Mouse (Mus musculus): ENCODE results near the gene Pla2g1b. TPM values are rescaled to one million over a fixed set of nuclear protein-coding genes. Genes with fewer than 3 reads are reported as not detected.

Pla2g1b gene
- polyA plus RNA-seq (2014; fragmentation: Illumina TruSeq; extraction: RNeasy Lipid Tissue Mini Kit (QIAGEN cat#74804); ENCODE audit: low read depth, low replicate concordance), result not detected

GRCm38 (mm10) chr5:115465642-115466420, at the start of gene Pla2g1b:
Gene Pla2g1b (plus strand): TSS chr5:115466262.

GRCm38 (mm10) chr5:115429359-115430186, 36.5 kb upstream of the Pla2g1b start, which contains the start of gene Msi1:
Gene Msi1 (plus strand): TSS chr5:115429599.

GRCm38 (mm10) chr5:115483947-115484920, 18.2 kb downstream of the Pla2g1b start, which contains the start of gene Sirt4:
Gene Sirt4 (minus strand): TSS chr5:115484725.

GRCm38 (mm10) chr5:115506454-115507201, 40.6 kb downstream of the Pla2g1b start, which contains the start of gene Pxn:
Gene Pxn (plus strand): TSS chr5:115506676.

Other genes starting within 250 kb of the Pla2g1b start
- gene Pop5, start 230.4 kb upstream of the Pla2g1b start, polyA plus RNA-seq (2014; fragmentation: Illumina TruSeq; extraction: RNeasy Lipid Tissue Mini Kit (QIAGEN cat#74804); ENCODE audit: low read depth, low replicate concordance), result 12.1 TPM
- 35.5 TPM for gene Rnf10, start 193.4 kb upstream of the Pla2g1b start, polyA plus RNA-seq (2014; fragmentation: Illumina TruSeq; extraction: RNeasy Lipid Tissue Mini Kit (QIAGEN cat#74804); ENCODE audit: low read depth, low replicate concordance)
- 17.5 TPM for gene Coq5, start 186.6 kb upstream of the Pla2g1b start, polyA plus RNA-seq (2014; fragmentation: Illumina TruSeq; extraction: RNeasy Lipid Tissue Mini Kit (QIAGEN cat#74804); ENCODE audit: low read depth, low replicate concordance)
- 620 TPM for gene Dynll1, start 165.3 kb upstream of the Pla2g1b start, polyA plus RNA-seq (2014; fragmentation: Illumina TruSeq; extraction: RNeasy Lipid Tissue Mini Kit (QIAGEN cat#74804); ENCODE audit: low read depth, low replicate concordance)
- 63.2 TPM for gene Srsf9, start 139.1 kb upstream of the Pla2g1b start, polyA plus RNA-seq (2014; fragmentation: Illumina TruSeq; extraction: RNeasy Lipid Tissue Mini Kit (QIAGEN cat#74804); ENCODE audit: low read depth, low replicate concordance)
- gene Gatc, start 125.1 kb upstream of the Pla2g1b start, polyA plus RNA-seq (2014; fragmentation: Illumina TruSeq; extraction: RNeasy Lipid Tissue Mini Kit (QIAGEN cat#74804); ENCODE audit: low read depth, low replicate concordance), result 71.1 TPM
- gene Triap1, start 125.0 kb upstream of the Pla2g1b start, polyA plus RNA-seq (2014; fragmentation: Illumina TruSeq; extraction: RNeasy Lipid Tissue Mini Kit (QIAGEN cat#74804); ENCODE audit: low read depth, low replicate concordance), result 23.6 TPM
- 96.6 TPM for gene Cox6a1, start 117.3 kb upstream of the Pla2g1b start, polyA plus RNA-seq (2014; fragmentation: Illumina TruSeq; extraction: RNeasy Lipid Tissue Mini Kit (QIAGEN cat#74804); ENCODE audit: low read depth, low replicate concordance)
- gene Msi1, start 36.7 kb upstream of the Pla2g1b start, polyA plus RNA-seq (2014; fragmentation: Illumina TruSeq; extraction: RNeasy Lipid Tissue Mini Kit (QIAGEN cat#74804); ENCODE audit: low read depth, low replicate concordance), result 3.7 TPM
- 8.3 TPM for gene Sirt4, start 18.5 kb downstream of the Pla2g1b start, polyA plus RNA-seq (2014; fragmentation: Illumina TruSeq; extraction: RNeasy Lipid Tissue Mini Kit (QIAGEN cat#74804); ENCODE audit: low read depth, low replicate concordance)
- gene Pxn, start 40.4 kb downstream of the Pla2g1b start, polyA plus RNA-seq (2014; fragmentation: Illumina TruSeq; extraction: RNeasy Lipid Tissue Mini Kit (QIAGEN cat#74804); ENCODE audit: low read depth, low replicate concordance), result 4.1 TPM
- gene Rplp0, start 93.2 kb downstream of the Pla2g1b start, polyA plus RNA-seq (2014; fragmentation: Illumina TruSeq; extraction: RNeasy Lipid Tissue Mini Kit (QIAGEN cat#74804); ENCODE audit: low read depth, low replicate concordance), result 34.2 TPM
- 2.4 TPM for gene Gcn1l1, start 99.0 kb downstream of the Pla2g1b start, polyA plus RNA-seq (2014; fragmentation: Illumina TruSeq; extraction: RNeasy Lipid Tissue Mini Kit (QIAGEN cat#74804); ENCODE audit: low read depth, low replicate concordance)
- 16.4 TPM for gene Rab35, start 165.6 kb downstream of the Pla2g1b start, polyA plus RNA-seq (2014; fragmentation: Illumina TruSeq; extraction: RNeasy Lipid Tissue Mini Kit (QIAGEN cat#74804); ENCODE audit: low read depth, low replicate concordance)

All from adrenal gland, adult 10 weeks (tissue).